Comparison of ENCODE assay signal across 13 mouse cellular contexts in genomic region chr13:55829018-55829655, GRCm38 (mm10). TPM values are rescaled to one million over a fixed set of nuclear protein-coding genes. Genes with fewer than 3 reads are reported as not detected.
DNase-seq lines count a peak whose midpoint lies in the region; ATAC-seq and TF ChIP-seq lines count a peak whose summit lies in the region.
"Had no signal": no experiment of that assay in that cellular context is flagged by ENCODE, and none has a peak within 500 bp of the region (broad histone marks: within the 10 kb centered on the region; RNA-seq: fewer than 3 reads in every experiment).

No protein-coding gene starts in this region.

- no peak for TF ChIP-seq CTCF in kidney, adult 2 months (conservative IDR thresholded peaks at IDR 0.05; ENCODE audit: insufficient read depth, insufficient read length, low read depth, low read length)

- no peaks in the 10 kb centered on the region for H3K36me3 ChIP-seq in kidney, adult 2 months (ENCODE audit: control insufficient read depth, insufficient read depth, low read length)
- H3K36me3 ChIP-seq in kidney, embryonic 16.5 days (ENCODE audit: insufficient read depth, low read length), result no peaks in the 10 kb centered on the region
- no peaks in the 10 kb centered on the region for H3K36me3 ChIP-seq in embryonic facial prominence, embryonic 13.5 days
- H3K36me3 ChIP-seq in limb, embryonic 14.5 days (ENCODE audit: control insufficient read depth, insufficient read depth, low read length), result peaks cover 35% of the 10 kb centered on the region
- H3K36me3 ChIP-seq: hindbrain, embryonic 15.5 days had no signal

- no peak overlapping the region for H3K4me2 ChIP-seq in kidney, embryonic 16.5 days (replicated peaks; ENCODE audit: low read depth, low read length)
- peak overlapping the region; percentile 54 for H3K4me2 ChIP-seq in embryonic facial prominence, embryonic 13.5 days
- peak overlapping the region; percentile 66 for H3K4me2 ChIP-seq in limb, embryonic 14.5 days (replicated peaks; ENCODE audit: low read depth, low read length, severe bottlenecking)
- H3K4me2 ChIP-seq: hindbrain, embryonic 15.5 days had no signal

- no peak overlapping the region for H3K27ac ChIP-seq in kidney, adult 2 months (ENCODE audit: insufficient read depth, low read depth, low read length)
- no peak overlapping the region for H3K27ac ChIP-seq in kidney, embryonic 16.5 days (ENCODE audit: low read length)
- H3K27ac ChIP-seq in embryonic facial prominence, embryonic 13.5 days, result peak overlapping the region; percentile 68
- peak overlapping the region; percentile 73 for H3K27ac ChIP-seq in limb, embryonic 14.5 days (replicated peaks; ENCODE audit: low read depth, low read length)
- H3K27ac ChIP-seq: hindbrain, embryonic 15.5 days had no signal

- DNase-seq in kidney, adult 2 months, result peak; percentile 8
- peak; percentile 59 for DNase-seq in embryo, embryonic 10.5 days (ENCODE audit: low spot score)
- DNase-seq in limb, embryonic 14.5 days (ENCODE audit: low spot score), result no peak
- DNase-seq in cerebellum, adult 8-10 months, result no peak
- DNase-seq in adrenal gland, postnatal 36 days, result no peak
- DNase-seq: cerebellum, adult 18-20 months had no signal

- no peaks in the 10 kb centered on the region for H3K9me3 ChIP-seq in kidney, embryonic 16.5 days (ENCODE audit: low read length)
- no peaks in the 10 kb centered on the region for H3K9me3 ChIP-seq in embryonic facial prominence, embryonic 13.5 days
- H3K9me3 ChIP-seq in limb, embryonic 14.5 days (ENCODE audit: control insufficient read depth, low read length), result no peaks in the 10 kb centered on the region
- H3K9me3 ChIP-seq: hindbrain, embryonic 15.5 days had no signal

- 19% methylated on average over 12 of the region's 12 CpGs for WGBS in kidney, adult 2 months
- WGBS in kidney, embryonic 16.5 days, result 4% methylated on average over 12 of the region's 12 CpGs
- 6% methylated on average over 12 of the region's 12 CpGs for WGBS in embryonic facial prominence, embryonic 13.5 days
- 7% methylated on average over 12 of the region's 12 CpGs for WGBS in limb, embryonic 14.5 days

- no peak for ATAC-seq in kidney, embryonic 16.5 days (ENCODE audit: low FRiP score, low TSS enrichment)
- ATAC-seq in embryonic facial prominence, embryonic 13.5 days (ENCODE audit: insufficient number of reproducible peaks, insufficient read depth, low FRiP score, low TSS enrichment, low read depth), result no peak
- no peak for ATAC-seq in limb, embryonic 14.5 days (ENCODE audit: low FRiP score, low read depth)

- no peak overlapping the region for H3K4me3 ChIP-seq in kidney, adult 2 months (ENCODE audit: insufficient read depth, low read depth, low read length)
- H3K4me3 ChIP-seq in kidney, embryonic 16.5 days (ENCODE audit: low read length), result no peak overlapping the region
- peak overlapping the region; percentile 52 for H3K4me3 ChIP-seq in embryonic facial prominence, embryonic 13.5 days
- H3K4me3 ChIP-seq in limb, embryonic 14.5 days (replicated peaks; ENCODE audit: low read length), result peak overlapping the region; percentile 67
- H3K4me3 ChIP-seq: hindbrain, embryonic 15.5 days had no signal

- no peak for TF ChIP-seq POLR2A in kidney, adult 2 months (IDR thresholded peaks at IDR 0.05; ENCODE audit: low read depth, low read length)
- no peak for TF ChIP-seq POLR2A in limb, embryonic 14.5 days (IDR thresholded peaks at IDR 0.05; ENCODE audit: borderline replicate concordance, extremely low read depth, insufficient read depth, insufficient read length)

- peaks cover 24% of the 10 kb centered on the region for H3K27me3 ChIP-seq in kidney, adult 2 months (replicated peaks; ENCODE audit: control insufficient read depth, insufficient read depth, low read length)
- H3K27me3 ChIP-seq in kidney, embryonic 16.5 days (ENCODE audit: insufficient read depth, low read length), result peaks cover 90% of the 10 kb centered on the region
- H3K27me3 ChIP-seq in embryonic facial prominence, embryonic 13.5 days, result peaks cover 91% of the 10 kb centered on the region
- peaks cover 86% of the 10 kb centered on the region for H3K27me3 ChIP-seq in limb, embryonic 14.5 days (ENCODE audit: control insufficient read depth, insufficient read depth, low read length)

- no peak overlapping the region for H3K9ac ChIP-seq in kidney, embryonic 16.5 days (replicated peaks; ENCODE audit: low read length)
- H3K9ac ChIP-seq in embryonic facial prominence, embryonic 13.5 days, result peak overlapping the region; percentile 75
- peak overlapping the region; percentile 92 for H3K9ac ChIP-seq in limb, embryonic 14.5 days (ENCODE audit: low read depth, low read length, severe bottlenecking)
- H3K9ac ChIP-seq: hindbrain, embryonic 15.5 days had no signal

- no peaks in the 10 kb centered on the region for H3K4me1 ChIP-seq in kidney, adult 2 months (ENCODE audit: control insufficient read depth, insufficient read depth, low read length)
- H3K4me1 ChIP-seq in kidney, embryonic 16.5 days (ENCODE audit: insufficient read depth, low read length), result peaks cover 27% of the 10 kb centered on the region
- H3K4me1 ChIP-seq in embryonic facial prominence, embryonic 13.5 days, result peaks cover 41% of the 10 kb centered on the region
- peaks cover 33% of the 10 kb centered on the region for H3K4me1 ChIP-seq in limb, embryonic 14.5 days (ENCODE audit: control insufficient read depth, insufficient read depth, low read length)

RNA-seq across cellular contexts. Expression of gene Pitx1, which starts 6.9 kb away (rescaled TPM):
- polyA plus RNA-seq in kidney, adult 2 months (2012; rRNA removed), result 0.03 and 0.05 TPM in 2 replicates
- polyA plus RNA-seq in kidney, embryonic 16.5 days (2015; fragmentation: Nextera tagmentation; extraction: Ambion mirVana), result 0.36 and 2.1 TPM in 2 replicates
- 27.7 and 62.7 TPM in 2 replicates for polyA plus RNA-seq in embryonic facial prominence, embryonic 13.5 days (2015; fragmentation: Nextera tagmentation; extraction: Ambion mirVana)
- polyA plus RNA-seq in limb, embryonic 14.5 days (2012; rRNA removed), result 59.5 and 94.8 TPM in 2 replicates
- 63.1 and 84.6 TPM in 2 replicates for polyA plus RNA-seq in limb, embryonic 14.5 days (2014; fragmentation: Nextera tagmentation; extraction: Ambion mirVana)
- total RNA-seq in adrenal gland, postnatal 36 days (2021), result not detected
- total RNA-seq: heart, adult 8-10 months; left cerebral cortex, adult 18-20 months had no signal

RNA-seq across cellular contexts. Expression of gene Catsper3, which starts 44.8 kb away (rescaled TPM):
- 0.19 and 0.30 TPM in 2 replicates for polyA plus RNA-seq in kidney, adult 2 months (2012; rRNA removed)
- 0.16 and 0.18 TPM in 2 replicates for polyA plus RNA-seq in kidney, embryonic 16.5 days (2015; fragmentation: Nextera tagmentation; extraction: Ambion mirVana)
- polyA plus RNA-seq in embryonic facial prominence, embryonic 13.5 days (2015; fragmentation: Nextera tagmentation; extraction: Ambion mirVana), result not detected in 2 replicates
- 0.18 TPM in 2 replicates for polyA plus RNA-seq in limb, embryonic 14.5 days (2012; rRNA removed)
- polyA plus RNA-seq in limb, embryonic 14.5 days (2014; fragmentation: Nextera tagmentation; extraction: Ambion mirVana), result 0.15 TPM in 1 of 2 replicates, not detected in the other
- under 1 TPM in 1 of 2 experiments, not detected in 1; 0.20 TPM for total RNA-seq in adrenal gland, postnatal 36 days (2021)
- polyA plus RNA-seq: hindbrain, embryonic 15.5 days; liver, embryonic 16.5 days; neural tube, embryonic 11.5 days had no signal

Comparison
In these comparisons a context has a peak if more than half of its experiments do, and no peak if none do; other contexts are left out.
1. DNase-seq: peak in kidney, adult 2 months (single experiment) and embryo, embryonic 10.5 days (single experiment); none in limb, embryonic 14.5 days (single experiment), cerebellum, adult 8-10 months (single experiment) and adrenal gland, postnatal 36 days (0 of 2).
2. H3K27ac ChIP-seq: peak in embryonic facial prominence, embryonic 13.5 days (single experiment) and limb, embryonic 14.5 days (single experiment); none in kidney, adult 2 months (single experiment) and kidney, embryonic 16.5 days (single experiment).
3. H3K4me3 ChIP-seq: peak in embryonic facial prominence, embryonic 13.5 days (single experiment) and limb, embryonic 14.5 days (single experiment); none in kidney, adult 2 months (single experiment) and kidney, embryonic 16.5 days (single experiment).